ENCODE assay signal across 13 mouse cellular contexts in the genomic region with DNA sequence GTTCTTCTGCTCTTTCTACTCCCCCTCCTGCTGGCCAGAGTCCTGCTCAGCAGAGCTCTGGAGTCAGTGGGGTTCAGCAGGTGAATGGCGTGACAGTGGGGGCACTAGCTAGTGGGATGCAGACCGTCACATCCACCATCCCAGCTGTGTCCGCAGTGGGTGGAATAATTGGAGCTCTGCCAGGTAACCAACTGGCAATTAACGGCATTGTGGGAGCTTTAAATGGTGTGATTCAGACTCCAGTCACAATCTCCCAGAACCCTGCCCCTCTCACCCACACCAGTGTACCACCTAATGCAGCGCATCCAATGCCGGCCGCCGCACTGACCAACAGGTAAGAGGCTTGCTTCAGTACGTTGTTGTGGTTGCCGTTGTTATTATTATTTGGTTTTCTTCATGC.
DNase-seq lines count a peak whose midpoint lies in the region.
"Had no signal": no experiment of that assay in that cellular context is flagged by ENCODE, and none has a peak within 500 bp of the region (broad histone marks: within the 10 kb centered on the region; RNA-seq: fewer than 3 reads in every experiment).

No protein-coding gene starts in this region.

- no peak overlapping the region for H3K4me3 ChIP-seq in heart, embryonic 10.5 days
- H3K4me3 ChIP-seq: embryonic facial prominence, embryonic 13.5 days; heart, embryonic 15.5 days had no signal

- no peaks in the 10 kb centered on the region for H3K4me1 ChIP-seq in heart, embryonic 10.5 days
- H3K4me1 ChIP-seq: embryonic facial prominence, embryonic 13.5 days; heart, embryonic 15.5 days had no signal

- no peak overlapping the region for H3K27ac ChIP-seq in heart, embryonic 10.5 days
- H3K27ac ChIP-seq: embryonic facial prominence, embryonic 13.5 days; heart, embryonic 15.5 days had no signal

- peaks cover 90% of the 10 kb centered on the region for H3K36me3 ChIP-seq in heart, embryonic 10.5 days

- WGBS in heart, embryonic 10.5 days = 93% methylated on average over 10 of the region's 10 CpGs

- DNase-seq in frontal cortex, postnatal 36 days (ENCODE audit: low spot score in 2 of 2) = peak; percentile 37 to 51
- DNase-seq in frontal cortex, postnatal 25 days (ENCODE audit: low spot score in 2 of 2) = no peak
- peak; percentile 48 to 67 for DNase-seq in right cerebral cortex, adult 2 months (ENCODE audit: low spot score in 2 of 2)
- DNase-seq in right cerebral cortex, postnatal 36 days (ENCODE audit: low spot score in 2 of 2) = no peak
- peak; percentile 57 for DNase-seq in layer of hippocampus, adult 9-11 months
- no peak for DNase-seq in ovary, postnatal 10 days (ENCODE audit: low spot score)
- DNase-seq in gastrocnemius, postnatal 36 days = no peak
- DNase-seq in heart, embryonic 10.5 days (ENCODE audit: low spot score) = no peak
- DNase-seq: adrenal gland, adult 2 months; B cell, adult 2 months; cerebellum, adult 11 months had no signal

- no peaks in the 10 kb centered on the region for H3K27me3 ChIP-seq in heart, embryonic 10.5 days (ENCODE audit: insufficient read depth, poor library complexity, severe bottlenecking)
- H3K27me3 ChIP-seq: embryonic facial prominence, embryonic 13.5 days; heart, embryonic 15.5 days had no signal

- intact Hi-C loops in gastrocnemius, postnatal 36 days (cut with DNase I) = loop anchor here (5.0 kb wide), 1 partner anchor 180 kb away; no protein-coding TSS in a partner anchor

- no peaks in the 10 kb centered on the region for H3K9me3 ChIP-seq in heart, embryonic 10.5 days
- H3K9me3 ChIP-seq: embryonic facial prominence, embryonic 13.5 days; heart, embryonic 15.5 days had no signal

Comparison
In these comparisons a context has a peak if more than half of its experiments do, and no peak if none do; other contexts are left out.
1. DNase-seq: peak in frontal cortex, postnatal 36 days (2 of 2), right cerebral cortex, adult 2 months (2 of 2) and layer of hippocampus, adult 9-11 months (single experiment); none in frontal cortex, postnatal 25 days (0 of 2), right cerebral cortex, postnatal 36 days (0 of 2), ovary, postnatal 10 days (single experiment), gastrocnemius, postnatal 36 days (0 of 2) and heart, embryonic 10.5 days (single experiment).